Mouse (Mus musculus): ENCODE measurements at regions not wholly inside any gene's neighbourhood (a gene's known extent, or its start where the extent isn't known, plus 50 kb on each side); places are given as distances from the start of the nearest gene placed in this dataset.
"Not testable (repeated sequence)": the region's sequence is repeated elsewhere in the genome, so short reads cannot be mapped to it uniquely, and the experiment has no call there.

DNA sequence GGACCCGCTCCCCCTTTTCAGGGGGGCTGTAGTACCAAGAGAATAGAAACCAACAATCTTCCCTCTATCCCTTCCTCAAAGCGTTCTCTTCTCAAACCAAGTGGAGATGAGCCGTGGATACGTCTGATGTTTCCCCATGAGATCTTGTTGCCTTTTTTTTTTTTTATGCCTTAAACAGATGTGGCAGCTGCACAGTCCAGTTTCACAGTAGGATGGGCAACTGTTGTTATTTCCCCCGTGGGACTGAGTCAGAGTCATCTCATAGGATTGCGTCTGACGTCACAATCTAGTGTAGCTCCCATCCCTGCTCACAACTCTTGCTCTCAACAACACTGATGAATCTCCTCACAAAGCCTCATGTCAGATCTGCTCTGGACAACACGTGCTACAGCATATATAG is 148.7 kb upstream of the Trpc7 start:
- no peak for DNase-seq

DNA sequence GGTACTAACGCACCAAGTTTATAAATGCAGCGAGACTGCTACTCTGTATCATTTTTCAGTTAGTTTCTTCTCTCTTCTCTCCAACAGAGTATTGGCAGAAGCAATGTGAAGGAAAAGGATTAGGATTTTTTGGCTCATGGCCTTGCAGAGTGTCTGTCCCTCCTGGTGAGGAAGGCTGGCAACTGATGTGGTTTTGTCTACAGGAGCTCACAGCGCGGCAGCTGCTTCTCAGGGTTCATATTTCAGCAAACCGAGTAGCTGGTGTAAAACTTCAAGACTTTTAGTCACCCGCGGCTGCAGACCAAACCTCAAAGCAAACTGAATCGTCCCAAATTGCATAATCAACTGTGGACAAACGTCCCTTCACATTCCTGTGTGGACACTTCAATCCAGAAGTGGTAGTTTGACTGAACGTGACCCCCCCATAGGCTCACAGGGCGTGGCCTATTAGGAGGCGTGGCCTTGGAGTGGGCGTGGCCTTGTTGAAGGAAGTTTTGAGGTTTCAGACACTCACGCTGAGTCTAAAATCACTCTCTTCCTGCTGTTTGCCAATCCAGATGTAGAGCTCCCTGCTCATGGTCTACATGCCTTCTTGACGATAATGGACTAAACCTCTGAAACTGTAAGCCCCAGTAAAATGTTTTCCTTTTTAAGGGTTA is 147.7 kb upstream of the Trpc7 start:
- DNase-seq, result no peak

DNA sequence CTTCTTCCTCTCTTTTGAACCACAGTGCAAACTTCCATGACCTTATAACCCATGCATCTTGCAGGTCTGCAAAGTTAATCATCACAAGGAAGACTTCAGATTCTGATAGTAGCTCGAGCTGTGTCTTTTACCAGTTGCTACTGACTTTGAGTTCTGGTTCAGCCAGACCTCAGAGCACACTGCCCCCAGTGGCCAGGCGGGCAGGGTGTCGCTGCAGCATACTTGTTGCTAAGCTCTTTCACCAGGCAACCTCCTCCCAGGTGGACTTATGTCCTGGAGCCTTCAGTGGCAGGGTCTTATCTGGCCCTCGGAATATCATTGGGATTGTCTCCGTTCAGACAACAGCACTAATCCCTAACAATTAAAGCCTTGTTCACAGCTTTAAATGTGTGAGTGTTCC is 146.7 kb upstream of the Trpc7 start:
- DNase-seq, result no peak

DNA sequence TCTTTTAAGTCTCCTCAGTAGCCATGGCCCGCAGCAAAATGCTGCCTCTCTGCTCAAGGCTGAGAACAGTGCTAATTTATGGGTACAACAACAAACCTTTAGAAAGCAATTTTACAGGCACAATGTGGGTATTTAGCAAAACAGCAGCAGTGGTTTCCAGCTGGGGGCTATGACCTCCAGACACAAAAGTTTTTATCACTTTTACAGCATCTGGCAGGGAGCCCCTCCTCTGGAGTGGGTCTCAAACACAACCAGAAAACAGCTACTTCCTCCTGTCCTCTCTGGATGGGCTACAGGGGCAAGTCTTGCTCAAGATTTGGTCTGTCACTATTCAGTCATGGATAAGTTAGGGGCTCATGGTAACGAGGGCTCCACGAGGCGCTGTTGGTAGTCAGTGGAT is 137.1 kb upstream of the Trpc7 start:
- no peak for DNase-seq

DNA sequence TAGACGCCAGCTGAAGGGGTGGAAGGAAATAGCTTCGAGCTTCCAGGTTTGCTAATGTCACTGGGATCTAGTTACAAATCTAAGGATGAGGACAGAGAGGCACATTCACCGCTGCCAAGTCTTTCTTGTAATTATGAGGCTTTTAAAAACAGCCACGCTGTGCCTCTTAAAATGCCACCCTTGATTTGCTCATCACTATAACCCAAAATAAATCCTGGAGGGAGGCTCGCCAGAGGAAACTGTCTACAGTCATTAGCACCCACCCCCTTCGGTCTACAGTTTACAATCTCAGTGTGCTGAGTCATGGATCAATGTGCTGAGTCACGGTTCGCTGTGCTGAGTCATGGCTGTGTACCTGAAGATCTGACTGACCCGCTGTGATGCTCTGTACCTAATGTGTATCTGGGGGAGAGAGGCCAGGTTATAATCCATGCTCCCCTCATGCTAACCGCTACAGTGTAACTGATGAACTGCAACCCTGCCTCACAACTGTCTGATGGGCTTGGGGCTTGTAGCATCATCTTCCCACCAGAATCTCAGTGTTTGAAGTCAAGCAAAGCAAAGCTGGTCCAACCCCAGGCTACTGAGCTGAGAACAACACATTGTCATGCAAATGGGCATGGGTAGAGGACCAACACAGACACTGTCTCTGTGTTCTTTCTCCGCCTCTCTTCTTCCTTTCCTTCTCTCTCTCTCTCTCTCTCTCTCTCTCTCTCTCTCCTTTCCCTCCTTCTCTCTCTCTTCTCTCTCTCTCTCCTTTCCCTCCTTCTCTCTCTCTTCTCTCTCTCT is 122.0 kb upstream of the Trpc7 start:
- no peak for DNase-seq

DNA sequence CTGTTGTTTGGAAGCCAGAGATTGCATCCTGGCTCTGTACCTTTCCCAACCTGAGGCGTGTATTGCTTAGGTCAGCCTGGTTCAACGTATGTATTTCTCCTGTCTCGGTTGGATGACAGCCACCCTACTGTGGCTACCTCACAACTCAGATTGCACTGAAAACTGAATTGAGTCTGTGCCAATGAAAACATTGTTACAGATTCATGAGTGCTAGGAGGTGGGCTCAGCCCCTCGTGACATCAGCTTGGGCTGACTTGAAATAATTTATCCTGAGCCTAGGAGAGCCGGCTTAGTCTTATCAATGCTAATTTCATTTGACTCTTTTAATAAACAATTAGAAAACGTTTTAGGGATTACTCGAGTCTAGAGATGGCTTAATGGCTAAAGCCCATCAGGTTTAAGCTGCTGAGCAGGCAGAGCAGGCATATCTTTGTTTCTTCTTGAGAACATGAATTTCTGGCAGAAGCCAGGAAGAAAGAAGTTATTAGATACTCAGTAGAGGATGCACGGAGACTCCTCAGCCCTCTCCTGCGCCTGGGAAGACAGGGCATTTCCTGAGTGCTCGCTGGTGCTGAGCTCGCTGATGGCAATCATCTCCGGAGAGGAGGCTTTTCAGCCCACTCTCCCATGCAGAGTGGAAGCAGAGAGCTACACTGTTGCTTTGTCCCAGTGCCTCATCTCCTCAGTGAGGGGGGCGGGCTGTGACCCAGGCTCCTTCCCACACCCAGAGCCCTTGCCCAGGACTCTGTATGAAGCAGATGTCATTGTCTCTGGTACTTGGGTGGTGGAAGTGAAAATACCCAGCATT is 120.9 kb upstream of the Trpc7 start:
- DNase-seq, result no peak

DNA sequence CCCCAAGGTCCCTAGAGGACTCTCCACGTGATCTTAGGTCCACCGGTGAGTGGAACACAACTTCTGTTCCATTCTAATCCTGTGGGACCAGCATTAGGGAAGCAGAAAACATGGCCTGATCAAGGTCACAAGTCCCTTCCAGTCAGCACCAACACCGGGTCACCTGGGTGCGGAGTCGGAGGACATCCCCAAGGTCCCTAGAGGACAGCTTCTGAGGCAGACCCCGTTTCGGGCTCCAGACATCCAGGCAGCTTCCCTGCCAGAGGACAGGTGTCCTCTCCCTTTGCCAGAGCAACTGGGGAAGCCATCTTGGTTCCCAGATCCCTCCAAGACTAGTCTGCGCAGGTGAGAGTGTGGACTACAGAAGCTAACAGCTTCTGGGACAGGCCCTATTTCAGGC is 111.4 kb upstream of the Trpc7 start:
- not testable (repeated sequence) for DNase-seq

DNA sequence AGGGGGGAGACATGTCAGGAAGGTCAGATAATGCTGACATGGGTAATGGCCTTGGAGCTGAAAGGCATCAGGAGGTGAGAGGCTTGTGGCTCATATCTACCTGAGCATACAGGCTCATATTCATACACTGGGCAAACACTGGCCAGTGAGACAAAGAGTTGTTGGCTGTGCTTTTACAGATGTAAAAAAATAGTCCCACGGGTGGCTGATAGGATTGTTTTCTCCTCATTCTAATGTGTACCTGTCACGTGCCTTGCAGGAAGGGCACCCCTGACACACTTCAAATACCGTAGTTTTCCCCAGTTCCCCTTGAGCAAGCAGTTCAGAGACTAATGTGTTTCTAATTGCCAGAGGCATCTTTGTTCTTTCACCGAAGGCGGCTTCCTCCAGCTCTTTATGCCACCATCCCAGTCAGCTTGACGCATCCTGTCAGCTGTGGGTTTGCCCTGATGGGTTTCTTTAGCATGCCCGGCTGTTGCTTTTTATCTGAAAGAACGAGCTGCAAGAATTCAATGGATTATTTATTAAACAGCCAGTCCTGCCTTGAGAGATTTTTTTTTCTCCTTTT is 107.9 kb upstream of the Trpc7 start:
- DNase-seq, result no peak

DNA sequence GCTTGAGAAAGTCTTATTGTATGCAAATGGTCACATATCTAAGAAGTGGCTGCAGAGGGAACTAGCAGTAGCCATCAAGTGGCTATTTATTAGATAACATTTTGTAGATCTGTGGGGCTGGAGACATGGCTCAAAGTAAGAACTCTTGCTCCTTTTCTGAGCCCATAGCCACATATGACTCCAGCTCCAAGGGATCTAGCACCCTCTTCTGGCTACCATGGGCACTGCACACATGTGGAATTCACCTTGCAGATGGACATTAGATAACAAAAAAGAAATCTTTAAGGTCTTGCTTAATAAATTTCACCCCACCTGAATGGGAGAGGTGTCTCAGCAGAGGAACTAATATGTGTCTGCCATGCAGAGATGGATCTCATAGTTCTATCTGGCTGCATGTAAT is 96.2 kb upstream of the Trpc7 start:
- no peak for DNase-seq

DNA sequence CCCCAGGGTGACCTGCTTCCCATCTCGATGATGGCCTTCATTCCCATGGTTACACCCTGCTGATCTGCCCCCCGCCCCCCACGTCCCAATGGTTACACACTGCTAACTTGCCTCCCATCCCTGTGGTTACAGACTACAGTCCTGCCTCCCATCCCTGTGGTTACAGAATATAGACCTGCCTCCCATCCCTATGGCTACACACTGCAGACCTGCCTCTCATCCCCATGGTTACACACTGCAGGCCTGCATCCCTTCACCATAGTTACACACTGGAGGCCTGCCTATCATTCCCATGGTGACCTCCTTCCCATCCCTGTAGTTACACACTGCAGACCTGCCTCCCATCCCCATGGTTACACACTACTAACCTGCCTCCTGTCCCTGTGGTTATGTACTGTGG is 78.3 kb upstream of the Trpc7 start:
- no peak for DNase-seq

DNA sequence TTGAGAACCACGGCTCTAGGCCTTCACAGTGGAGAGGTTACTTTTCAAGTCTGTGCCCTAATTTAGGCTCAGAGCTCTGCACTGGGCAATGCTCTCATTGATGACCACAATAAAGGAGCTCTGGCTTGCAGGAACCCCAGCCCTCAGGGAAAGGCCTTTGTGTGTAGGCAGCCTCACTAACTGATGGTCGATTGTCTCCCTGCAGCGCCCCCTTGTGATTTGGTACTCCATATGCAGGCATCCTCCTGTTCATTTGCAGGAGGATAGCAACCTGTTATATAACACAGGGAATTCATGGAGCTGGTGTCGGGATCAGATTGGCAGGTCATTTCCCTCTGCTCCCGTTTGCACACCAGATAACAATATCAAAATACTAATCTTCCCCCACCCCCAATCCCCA is 59.6 kb upstream of the Trpc7 start:
- no peak for DNase-seq

DNA sequence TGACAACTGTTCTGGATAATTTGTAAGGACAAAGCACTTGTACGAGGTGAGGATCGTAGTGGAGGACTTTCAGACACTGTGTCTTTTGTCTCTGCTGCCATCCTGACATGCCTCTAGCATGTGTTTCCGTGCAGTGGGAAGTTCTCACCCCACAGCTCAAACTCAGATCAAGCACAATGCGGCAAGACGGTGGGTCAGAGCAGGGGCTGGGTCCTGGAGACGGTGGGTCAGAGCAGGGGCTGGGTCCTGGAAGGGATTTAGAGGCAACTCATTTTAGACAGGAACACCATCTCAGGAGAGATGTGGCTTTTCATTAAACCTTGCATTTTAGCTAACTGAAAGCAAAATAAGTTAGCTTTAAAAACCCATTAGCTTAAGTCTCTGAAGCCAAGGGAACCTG is 52.3 kb upstream of the Trpc7 start:
- no peak for DNase-seq

DNA sequence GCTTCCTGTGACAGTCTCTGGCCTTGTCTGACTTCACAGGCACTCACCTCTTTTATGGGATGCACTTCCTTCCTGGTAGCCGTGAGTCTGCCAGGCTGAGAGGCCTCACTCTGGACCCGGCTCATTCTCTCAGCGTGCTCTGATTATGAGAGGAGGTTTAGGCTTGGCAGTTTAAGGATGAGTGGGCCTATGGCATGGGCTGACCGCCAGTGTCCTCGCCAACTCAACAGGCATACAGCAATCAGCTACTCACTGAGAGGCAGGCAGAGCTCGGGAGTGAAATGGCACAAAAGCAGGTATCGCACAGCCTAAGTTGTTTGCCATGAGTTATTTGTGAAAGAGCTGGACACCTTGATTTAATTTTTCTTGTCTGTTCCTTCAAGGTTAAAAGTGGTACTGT is 51.5 kb upstream of the Trpc7 start:
- DNase-seq, result no peak

Data from adrenal gland, adult 8-10 months (tissue).